Mouse (Mus musculus) intestine, embryonic 14.5 days (tissue): ENCODE results near the gene Tigd4. TPM values are rescaled to one million over a fixed set of nuclear protein-coding genes. Genes with fewer than 3 reads are reported as not detected.
A peak's percentile ranks its signal among the peaks of the same experiment; 100 is the strongest.

Source experiments
- ATAC-seq: fragments of 200-750 bp; cut with Nextera tagmentation; replicated peaks from 2 replicates; pipeline ENCODE4 v1.8.0; 2017; ENCODE audit warnings: low read depth, moderate number of reproducible peaks, moderate TSS enrichment, moderate library complexity; ENCODE audit not compliant: low FRiP score, low TSS enrichment
- DNase-seq: peaks from one replicate; pipeline ENCODE4 v3.0.0-alpha.2; 2018; ENCODE audit warnings: low spot score
- H3K27ac ChIP-seq: fragments of 300-500 bp; sonication (generic); 2 replicates; pipeline ENCODE4 v1.5.1; 2014; ENCODE audit warnings: low read depth, mild to moderate bottlenecking, control low read depth
- H3K27me3 ChIP-seq: fragments of 300-500 bp; sonication (generic); replicated peaks from 2 replicates; pipeline ENCODE4 v1.6.1; 2014; ENCODE audit warnings: low read length, control low read depth; ENCODE audit not compliant: control insufficient read depth, insufficient read depth
- H3K36me3 ChIP-seq: fragments of 300-500 bp; sonication (generic); 2 replicates; pipeline ENCODE4 v1.6.1; 2014; ENCODE audit warnings: low read length, control low read depth; ENCODE audit not compliant: control insufficient read depth, insufficient read depth
- H3K4me1 ChIP-seq: fragments of 300-500 bp; sonication (generic); replicated peaks from 2 replicates; pipeline ENCODE4 v1.6.1; 2014; ENCODE audit warnings: low read length, control low read depth, mixed read lengths; ENCODE audit not compliant: control insufficient read depth, insufficient read depth
- H3K4me2 ChIP-seq: fragments of 300-500 bp; sonication (generic); 2 replicates; pipeline ENCODE4 v1.6.1; 2014; ENCODE audit warnings: low read length
- H3K4me3 ChIP-seq: fragments of 300-500 bp; sonication (generic); 2 replicates; pipeline ENCODE4 v1.5.1; 2014; ENCODE audit warnings: low read depth, low read length, control low read depth, mixed read lengths
- H3K9ac ChIP-seq: fragments of 300-500 bp; sonication (generic); 2 replicates; pipeline ENCODE4 v1.6.1; 2014; ENCODE audit warnings: mild to moderate bottlenecking, low read length
- H3K9me3 ChIP-seq: fragments of 300-500 bp; sonication (generic); 2 replicates; pipeline ENCODE4 v1.6.1; 2016; ENCODE audit warnings: low read length, control low read depth; ENCODE audit not compliant: control insufficient read depth
- WGBS: fragments of 180-500 bp; shearing (Covaris S2); extraction: QIAGEN DNeasy Blood & Tissue Kit; methylation state at CpG from one replicate; pipeline ENCODE4 v1.1.7; 2014; 5-methylcytosine and 5-hydroxymethylcytosine counted together
- polyA plus RNA-seq: library from polyadenylated mRNA; unstranded; fragments of >200 nt; fragmentation: Nextera tagmentation; extraction: Ambion mirVana; gene quantifications from 2 replicates; pipeline ENCODE4 v1.2.1, GENCODE M21; 2014

Gene Tigd4
- polyA plus RNA-seq, 1 experiment from 2014 or later = not detected

GRCm38 (mm10) chr3:84580716-84581115 is 12.7 kb upstream of the Tigd4 start:
- Histone ChIP-seq H3K27me3 (no peaks in the 10 kb centered on the region), H3K4me1 (peaks cover 12% of the 10 kb centered on the region), H3K9me3 (no peaks in the 10 kb centered on the region), H3K27ac (no peak overlapping the region), H3K4me2 (peak overlapping the region; percentile 66), H3K36me3 (no peaks in the 10 kb centered on the region), H3K4me3 (peak overlapping the region; percentile 87; the same call in 1 of the 2 replicates), H3K9ac (no peak overlapping the region)
- ATAC-seq (no peak), DNase-seq (no peak)
- 31% methylated on average over 4 of the region's 4 CpGs for WGBS

- peaks cover 12% of the 10 kb centered on the region for H3K4me1 ChIP-seq
- H3K9ac ChIP-seq = peak overlapping the region; percentile 77
- H3K27me3 ChIP-seq = no peaks in the 10 kb centered on the region
- H3K9me3 ChIP-seq = no peaks in the 10 kb centered on the region
- 0% methylated on average over 4 of the region's 4 CpGs for WGBS
- no peak for ATAC-seq
- H3K4me2 ChIP-seq = peak overlapping the region; percentile 66
- peak overlapping the region; percentile 93 for H3K27ac ChIP-seq
- H3K36me3 ChIP-seq = no peaks in the 10 kb centered on the region
- peak overlapping the region; percentile 87 for H3K4me3 ChIP-seq
- no peak for DNase-seq
These were observed 11.7 kb upstream of the Tigd4 start for GRCm38 (mm10) chr3:84581696-84582022.

GRCm38 (mm10) chr3:84582023-84582912 is 11.1 kb upstream of the Tigd4 start, which contains the start of gene Arfip1:
Arfip1 (minus strand) TSS chr3:84582625.
- DNase-seq = peak; percentile 100
- Histone ChIP-seq H3K27me3 (no peaks in the 10 kb centered on the region), H3K27ac (peak within 1 kb of the TSS; percentile 93), H3K4me2 (peak within 1 kb of the TSS; percentile 66), H3K36me3 (no peaks in the 10 kb centered on the region), H3K9me3 (no peaks in the 10 kb centered on the region), H3K4me1 (peaks cover 12% of the 10 kb centered on the region), H3K4me3 (peak within 1 kb of the TSS; percentile 87), H3K9ac (peak within 1 kb of the TSS; percentile 77)
- WGBS = under 1% methylated on average over 69 of the region's 70 CpGs
- ATAC-seq = peak; percentile 100

DNA sequence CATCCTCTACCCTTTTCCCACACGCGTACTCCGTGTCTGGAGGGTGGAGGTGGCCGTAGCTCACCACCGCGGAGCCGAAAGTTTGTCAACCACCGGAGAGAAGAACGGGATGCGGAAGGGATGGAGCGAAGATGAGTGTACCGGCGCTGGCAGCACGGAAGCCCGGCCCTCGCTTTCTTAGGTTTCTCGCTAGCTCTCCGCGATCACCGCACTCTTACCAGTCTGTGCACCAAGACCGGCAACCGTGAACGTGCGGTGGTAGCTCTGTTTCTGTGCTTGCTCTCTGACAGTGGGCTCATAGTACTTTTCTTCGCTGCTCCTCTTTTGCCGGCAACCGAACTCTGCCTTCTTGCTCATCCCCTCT is 10.5 kb upstream of the Tigd4 start:
- peak overlapping the region; percentile 66 for H3K4me2 ChIP-seq
- H3K9me3 ChIP-seq = no peaks in the 10 kb centered on the region
- peak overlapping the region; percentile 77 for H3K9ac ChIP-seq
- under 1% methylated on average over 27 of the region's 27 CpGs for WGBS
- DNase-seq (no peak), ATAC-seq (no peak)
- H3K4me3 ChIP-seq = peak overlapping the region; percentile 87
- H3K4me1 ChIP-seq = peaks cover 12% of the 10 kb centered on the region
- H3K36me3 ChIP-seq = no peaks in the 10 kb centered on the region
- H3K27ac ChIP-seq = peak overlapping the region; percentile 93
- H3K27me3 ChIP-seq = no peaks in the 10 kb centered on the region

GRCm38 (mm10) chr3:84586736-84587135 is 6.6 kb upstream of the Tigd4 start:
- no peaks in the 10 kb centered on the region for H3K9me3 ChIP-seq
- H3K27me3 ChIP-seq = no peaks in the 10 kb centered on the region
- 32% methylated on average over 5 of the region's 5 CpGs for WGBS

GRCm38 (mm10) chr3:84594894-84595676 is 1.7 kb downstream of the Tigd4 start:
- peak; percentile 53 for DNase-seq
- WGBS = 7% methylated on average over 23 of the region's 23 CpGs
- Histone ChIP-seq H3K9ac (peak overlapping the region; percentile 8; the same call in 1 of the 2 replicates), H3K4me3 (peak overlapping the region; percentile 31), H3K27ac (no peak overlapping the region), H3K9me3 (no peaks in the 10 kb centered on the region), H3K4me2 (peak overlapping the region; percentile 52), H3K27me3 (peaks cover 3% of the 10 kb centered on the region; the same call in 1 of the 2 replicates), H3K36me3 (no peaks in the 10 kb centered on the region), H3K4me1 (0 out of 2 replicates have a peak, but pooled peaks cover 3% of the 10 kb centered on the region)
- ATAC-seq = no peak

More at GRCm38 (mm10) chr3:84586736-84587135, 6.6 kb upstream of the Tigd4 start:
- DNase-seq (no peak), ATAC-seq (no peak)
- H3K4me3 ChIP-seq = no peak overlapping the region
- H3K4me1 ChIP-seq = no peaks in the 10 kb centered on the region
- H3K4me2 ChIP-seq = no peak overlapping the region
- H3K9ac ChIP-seq = no peak overlapping the region
- H3K27ac ChIP-seq = no peak overlapping the region
- H3K36me3 ChIP-seq = no peaks in the 10 kb centered on the region

GRCm38 (mm10) chr3:84595677-84596234 is 2.4 kb downstream of the Tigd4 start:
- WGBS = 41% methylated on average over 5 of the region's 5 CpGs
- H3K4me2 ChIP-seq = peak overlapping the region; percentile 52
- ATAC-seq (no peak), DNase-seq (no peak)
- peak overlapping the region; percentile 31 for H3K4me3 ChIP-seq
- H3K36me3 ChIP-seq = no peaks in the 10 kb centered on the region
- H3K9me3 ChIP-seq = no peaks in the 10 kb centered on the region
- H3K27me3 ChIP-seq = peaks cover 3% of the 10 kb centered on the region; the same call in 1 of the 2 replicates
- no peak overlapping the region for H3K9ac ChIP-seq
- no peak overlapping the region for H3K27ac ChIP-seq
- 0 out of 2 replicates have a peak, but pooled peaks cover 3% of the 10 kb centered on the region for H3K4me1 ChIP-seq

DNA sequence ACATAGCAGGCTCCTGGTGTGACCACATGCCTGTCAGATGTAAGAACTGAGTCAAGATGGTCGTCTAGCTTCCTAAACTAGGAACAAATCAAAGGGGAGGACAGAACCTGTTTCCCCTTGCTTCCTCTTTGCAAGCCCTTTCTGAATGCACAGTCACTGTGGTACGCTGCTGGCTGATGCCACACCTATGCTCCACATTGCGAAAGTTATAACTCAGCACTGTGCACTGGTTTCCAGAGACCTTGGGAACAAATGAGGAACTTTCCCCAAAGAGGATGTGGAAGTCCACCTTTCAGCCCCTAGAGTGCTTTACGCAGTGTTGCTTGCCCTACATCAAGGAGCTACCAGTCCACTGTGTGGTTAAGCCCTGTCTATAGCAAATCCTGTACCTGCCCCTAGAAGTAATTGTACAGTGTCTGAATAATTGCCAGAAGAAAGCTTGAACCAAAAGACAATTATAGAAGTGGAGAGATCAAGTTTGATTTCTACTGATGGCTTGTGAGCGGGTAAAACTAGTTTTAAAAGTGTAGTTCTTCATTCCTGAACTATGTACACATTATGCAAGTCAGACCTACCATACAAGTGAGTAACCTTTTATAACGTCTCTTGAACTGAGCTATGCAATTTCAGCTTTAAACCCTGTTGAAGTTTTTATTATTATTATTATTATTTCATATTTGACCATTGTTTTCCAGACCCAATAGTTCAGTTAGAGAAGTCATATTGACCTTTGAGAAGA is 4.8 kb downstream of the Tigd4 start:
- Histone ChIP-seq H3K4me3 (no peak overlapping the region), H3K9ac (no peak overlapping the region), H3K27me3 (peaks cover 3% of the 10 kb centered on the region; the same call in 1 of the 2 replicates), H3K9me3 (no peaks in the 10 kb centered on the region), H3K27ac (no peak overlapping the region), H3K4me1 (0 out of 2 replicates have a peak, but pooled peaks cover 3% of the 10 kb centered on the region), H3K4me2 (no peak overlapping the region), H3K36me3 (no peaks in the 10 kb centered on the region)
- DNase-seq (no peak), ATAC-seq (no peak)
- WGBS = 81% methylated on average over 6 of the region's 6 CpGs
